Mouse (Mus musculus) WW6 (cell line): ENCODE measurements around the gene Ruvbl1.

Source experiments
- DNase-seq: peaks from one replicate; pipeline ENCODE4 v3.0.0-alpha.2; 2013; ENCODE audit warnings: low read depth, low spot score

The Ruvbl1 gene

DNA sequence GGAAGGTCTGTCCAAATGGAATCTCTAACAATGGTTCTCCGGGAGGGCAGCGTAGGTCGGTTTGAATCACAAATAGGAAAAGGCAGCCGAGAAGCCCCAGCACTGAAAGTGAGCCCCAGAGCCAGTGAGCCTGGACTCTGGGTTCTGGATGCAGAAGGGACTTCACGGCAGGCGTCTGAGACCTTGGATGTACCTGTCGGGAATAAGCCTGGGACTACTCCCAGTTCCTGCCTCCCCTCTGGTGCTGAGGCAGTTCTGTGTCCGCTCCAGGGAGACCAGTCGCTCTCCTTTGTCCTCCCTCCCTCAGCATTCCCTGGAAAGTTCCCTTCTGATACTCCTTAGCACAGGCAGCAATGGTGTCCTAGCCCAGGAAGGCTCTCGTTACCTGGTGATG, 80.2 kb downstream of the Ruvbl1 start:
- no peak for DNase-seq
